Mouse (Mus musculus) subcutaneous adipose tissue, adult 2 months (tissue): ENCODE measurements around the gene Ncf4. TPM values are rescaled to one million over a fixed set of nuclear protein-coding genes. Genes with fewer than 3 reads are reported as not detected.

Source experiments
- polyA plus RNA-seq: library from polyadenylated mRNA; depleted of rRNA; stranded (reverse); fragments of >200 nt; gene quantifications from 2 replicates; pipeline ENCODE4 v1.2.3, GENCODE M21; 2012; ENCODE audit warnings: low replicate concordance; rRNA removed

The Ncf4 gene
- 9.3 and 10.4 TPM in 2 replicates for polyA plus RNA-seq

GRCm38 (mm10) chr15:78244695-78245492 is at the start of gene Ncf4:
Gene Ncf4, plus strand, starts transcription at chr15:78244801.

GRCm38 (mm10) chr15:78206312-78206711 is 38.3 kb upstream of the Ncf4 start, which contains the start of gene Pvalb:
Gene Pvalb, minus strand, starts transcription at chr15:78206400.

GRCm38 (mm10) chr15:78305341-78305933 is 60.8 kb downstream of the Ncf4 start, which contains the start of gene Csf2rb2:
Gene Csf2rb2, minus strand, starts transcription at chr15:78305721.

Other genes starting within 250 kb of the Ncf4 start
- not detected in 2 replicates for gene Cacng2, start 124.8 kb upstream of the Ncf4 start, polyA plus RNA-seq
- 41.5 and 65.2 TPM in 2 replicates for gene Ift27, start 70.7 kb upstream of the Ncf4 start, polyA plus RNA-seq
- 0.13 TPM in 1 of 2 replicates, not detected in the other for gene Pvalb, start 38.4 kb upstream of the Ncf4 start, polyA plus RNA-seq
- 12.3 and 14.8 TPM in 2 replicates for gene Csf2rb2, start 60.9 kb downstream of the Ncf4 start, polyA plus RNA-seq
- 26.1 and 46.1 TPM in 2 replicates for gene Csf2rb, start 81.0 kb downstream of the Ncf4 start, polyA plus RNA-seq
- not detected in 2 replicates for gene Tex33, start 151.1 kb downstream of the Ncf4 start, polyA plus RNA-seq
- 43.8 and 76.3 TPM in 2 replicates for gene Tst, start 161.1 kb downstream of the Ncf4 start, polyA plus RNA-seq
- 126 and 164 TPM in 2 replicates for gene Mpst, start 161.6 kb downstream of the Ncf4 start, polyA plus RNA-seq
- gene Kctd17, start 183.8 kb downstream of the Ncf4 start, polyA plus RNA-seq: 294 and 304 TPM in 2 replicates
- 1.2 and 3.9 TPM in 2 replicates for gene Tmprss6, start 223.8 kb downstream of the Ncf4 start, polyA plus RNA-seq